Mouse (Mus musculus): ENCODE results near the gene Tnfaip3.

Gene Tnfaip3

DNA sequence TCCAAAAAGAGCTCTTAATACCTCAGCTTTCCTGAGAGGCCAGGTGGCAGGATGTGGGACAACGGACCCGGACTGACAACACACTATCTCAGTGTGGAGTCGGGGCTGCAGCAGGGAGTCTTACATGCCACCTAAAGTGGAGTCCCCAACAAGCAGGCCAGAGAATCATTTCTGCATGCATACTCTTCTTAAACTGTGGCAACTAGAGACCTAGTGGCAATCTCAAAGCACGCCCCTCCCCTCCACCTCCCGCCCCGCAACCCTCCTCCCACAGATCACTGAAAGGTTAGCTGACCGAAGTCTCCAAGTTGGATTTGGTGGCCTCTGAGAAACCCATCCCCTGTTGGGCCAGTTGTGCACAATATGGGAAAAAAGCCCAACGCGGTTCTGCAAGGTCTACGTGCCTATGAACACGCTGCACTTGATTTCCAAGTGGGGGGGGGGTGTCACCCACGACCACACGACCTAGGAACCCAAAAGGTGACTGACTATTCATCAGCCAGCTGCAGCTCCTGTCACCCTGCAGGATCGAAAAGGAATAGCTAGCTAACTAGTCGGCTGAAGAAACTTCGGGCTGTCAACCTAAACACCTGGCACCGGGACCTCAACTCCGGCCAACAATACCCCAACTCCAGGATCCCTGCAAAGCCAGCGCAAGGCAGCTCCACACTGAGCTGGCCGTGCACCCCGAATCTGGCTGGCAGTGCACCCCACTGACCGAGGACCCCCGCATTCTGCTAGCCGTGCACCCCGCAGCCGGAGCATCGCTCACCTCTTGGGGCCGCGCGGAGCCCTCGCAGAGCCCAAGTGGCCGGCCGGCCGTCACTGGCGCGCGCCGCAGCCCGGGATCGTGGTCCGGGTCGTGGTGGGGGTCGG is 838 bp downstream of the Tnfaip3 start:
- peak; percentile 39 for ATAC-seq (ENCODE audit: low TSS enrichment)

DNA sequence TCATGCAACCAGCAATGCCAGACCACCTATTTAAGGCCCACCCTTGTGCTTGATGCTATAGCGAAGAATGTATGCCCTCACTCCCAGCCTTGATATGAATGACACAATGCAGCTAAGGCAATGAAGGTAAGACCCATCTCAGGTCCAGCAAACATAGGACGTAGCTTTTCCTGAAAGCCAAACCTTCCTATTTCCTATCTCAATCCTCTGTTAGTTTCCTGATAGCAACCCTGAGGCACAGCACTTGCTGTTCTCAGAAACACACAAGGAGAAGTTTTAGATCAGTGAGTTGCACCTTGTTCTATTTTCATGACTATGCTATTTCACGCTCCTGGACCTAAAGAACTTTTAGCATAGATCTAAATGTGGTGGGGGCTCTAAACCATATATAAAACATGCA is 2.1 kb downstream of the Tnfaip3 start:
- ATAC-seq (ENCODE audit: low TSS enrichment) = no peak

DNA sequence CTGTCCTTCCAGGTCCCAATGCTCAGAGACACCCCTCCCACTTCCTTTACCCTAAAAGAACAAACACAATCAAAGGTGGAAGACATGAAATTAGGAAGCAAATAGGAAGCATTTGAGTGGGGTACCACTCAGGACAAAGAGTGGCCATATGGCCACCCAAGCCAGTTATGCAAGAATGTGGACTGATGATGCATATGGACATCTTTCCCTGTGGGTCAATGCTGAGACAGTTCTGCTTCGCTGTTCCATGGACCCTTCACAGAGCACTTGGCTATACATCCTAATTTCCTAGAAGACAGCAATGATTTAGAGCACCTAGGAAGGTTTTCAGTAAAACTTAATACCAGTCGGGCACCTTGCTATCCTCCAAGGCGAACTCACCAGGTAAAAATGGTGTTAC is 2.8 kb downstream of the Tnfaip3 start:
- ATAC-seq (ENCODE audit: low TSS enrichment) = no peak

DNA sequence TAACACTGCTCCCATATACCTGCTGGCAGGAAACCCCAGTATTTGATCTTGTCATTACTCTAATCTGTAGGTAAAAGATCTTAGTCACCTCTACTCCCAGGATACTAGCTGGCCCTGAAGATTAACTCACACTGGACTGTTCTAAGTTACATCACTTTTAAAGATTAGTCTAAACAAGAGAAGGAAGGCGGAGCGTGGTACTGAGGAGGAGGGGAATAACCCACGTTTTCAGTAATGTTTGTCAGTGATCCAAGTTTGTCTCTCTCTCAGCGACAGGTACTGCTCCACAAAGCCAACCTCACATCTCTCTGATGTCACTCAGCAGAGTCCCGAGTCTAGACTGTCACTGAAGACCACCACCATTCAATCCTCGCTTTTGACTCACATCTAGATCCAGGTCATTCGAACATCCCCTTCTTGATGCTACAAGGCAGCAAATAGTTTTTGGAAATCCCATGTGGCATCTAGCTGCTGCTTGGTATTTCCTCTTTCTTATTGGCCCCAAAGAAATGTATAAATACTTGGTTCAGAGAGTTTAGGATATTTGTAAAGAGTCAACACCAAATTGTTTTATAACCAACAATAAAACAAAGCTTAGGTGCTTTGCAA is 3.5 kb downstream of the Tnfaip3 start:
- no peak for ATAC-seq (ENCODE audit: low TSS enrichment)

DNA sequence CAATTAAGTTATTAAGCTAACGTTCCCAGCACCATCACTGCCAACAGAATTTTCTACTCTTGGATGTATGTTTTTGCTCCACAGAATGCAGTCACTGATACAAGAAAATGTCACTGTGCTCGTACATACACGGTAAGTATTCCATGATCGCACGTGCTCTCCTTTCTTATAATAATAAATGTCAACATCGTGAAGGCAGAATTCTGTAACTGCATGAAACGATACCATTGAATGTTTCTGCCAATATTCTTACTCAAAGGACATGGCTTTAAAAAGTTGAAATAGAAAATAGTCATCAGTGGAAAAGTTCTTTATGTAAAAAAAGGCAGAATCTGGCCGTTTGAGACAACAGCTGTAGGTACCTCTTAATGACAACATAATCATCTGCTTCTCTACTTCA is 5.0 kb downstream of the Tnfaip3 start:
- ATAC-seq (ENCODE audit: low TSS enrichment) = no peak

DNA sequence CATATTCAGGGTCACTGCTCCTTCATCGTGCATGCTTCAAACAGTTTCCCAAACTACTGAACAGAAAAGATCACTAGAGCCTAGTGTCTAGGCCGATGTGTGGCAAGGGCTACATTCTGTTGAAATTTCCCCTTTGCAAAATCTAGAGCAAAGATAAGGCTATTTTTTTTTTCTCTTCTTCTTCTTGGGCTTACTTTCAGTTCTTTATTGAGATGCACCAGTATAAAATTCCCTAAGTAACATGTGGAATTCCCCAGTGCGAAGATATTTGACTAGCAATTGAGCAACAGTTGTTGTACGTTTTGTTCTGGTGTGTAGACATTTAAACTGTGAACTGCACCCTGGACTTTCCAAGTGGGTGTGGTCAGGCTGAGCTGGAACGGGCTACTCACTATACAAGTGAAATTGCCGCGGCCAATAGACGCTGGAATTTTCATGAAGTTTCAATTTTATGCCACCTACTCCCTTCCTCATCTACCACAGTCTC is 6.2 kb downstream of the Tnfaip3 start:
- ATAC-seq (ENCODE audit: low TSS enrichment) = no peak

DNA sequence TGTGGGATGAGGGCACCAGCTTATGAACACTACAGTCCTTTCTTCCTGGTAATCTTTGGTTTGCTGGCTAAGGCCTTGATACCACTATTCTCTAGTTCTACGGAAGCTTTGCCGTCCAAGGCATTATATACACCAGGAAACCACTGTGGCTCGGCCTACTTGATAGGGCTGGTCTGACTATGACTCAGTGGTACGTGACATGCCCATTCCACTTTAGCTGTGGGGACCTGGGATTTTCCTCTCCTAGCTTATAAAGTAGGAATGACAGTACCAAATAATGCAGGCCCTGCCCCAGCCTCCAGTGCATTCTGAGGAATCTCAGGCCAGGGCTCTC is 6.9 kb downstream of the Tnfaip3 start:
- no peak for ATAC-seq (ENCODE audit: low TSS enrichment)

DNA sequence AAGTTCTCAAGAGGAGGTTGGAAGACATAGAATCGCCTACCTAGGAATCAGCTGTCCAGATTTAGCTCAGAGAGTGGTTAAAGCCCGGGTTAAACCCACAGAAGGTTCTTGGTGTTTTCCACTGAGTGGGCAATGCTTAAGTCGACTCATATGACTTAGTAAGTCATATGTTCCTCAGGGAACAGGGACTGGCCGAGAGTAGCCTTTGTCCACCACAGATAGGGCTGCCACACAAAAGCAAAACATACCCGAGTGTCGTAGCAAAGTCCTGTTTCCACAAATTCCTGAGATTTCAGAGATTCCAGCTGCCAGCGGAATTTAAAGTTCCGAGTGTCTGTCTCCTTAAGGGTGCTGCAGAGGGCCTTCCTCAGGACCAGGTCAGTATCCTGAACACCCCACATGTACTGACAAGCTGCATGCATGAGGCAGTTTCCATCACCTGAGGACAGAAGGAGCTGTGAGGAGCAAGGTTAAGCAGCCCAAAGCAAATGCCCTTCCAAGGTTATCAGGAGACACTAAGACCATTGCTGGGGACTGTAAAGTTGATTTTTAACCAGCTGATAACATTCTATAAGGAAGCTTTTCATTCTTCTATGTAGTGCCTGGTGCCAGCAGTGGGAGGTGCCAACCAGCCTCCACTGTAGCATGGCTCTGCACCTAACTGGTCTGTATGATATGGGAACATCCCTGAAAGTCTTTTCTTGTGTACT is 7.4 kb downstream of the Tnfaip3 start:
- ATAC-seq (ENCODE audit: low TSS enrichment) = no peak

DNA sequence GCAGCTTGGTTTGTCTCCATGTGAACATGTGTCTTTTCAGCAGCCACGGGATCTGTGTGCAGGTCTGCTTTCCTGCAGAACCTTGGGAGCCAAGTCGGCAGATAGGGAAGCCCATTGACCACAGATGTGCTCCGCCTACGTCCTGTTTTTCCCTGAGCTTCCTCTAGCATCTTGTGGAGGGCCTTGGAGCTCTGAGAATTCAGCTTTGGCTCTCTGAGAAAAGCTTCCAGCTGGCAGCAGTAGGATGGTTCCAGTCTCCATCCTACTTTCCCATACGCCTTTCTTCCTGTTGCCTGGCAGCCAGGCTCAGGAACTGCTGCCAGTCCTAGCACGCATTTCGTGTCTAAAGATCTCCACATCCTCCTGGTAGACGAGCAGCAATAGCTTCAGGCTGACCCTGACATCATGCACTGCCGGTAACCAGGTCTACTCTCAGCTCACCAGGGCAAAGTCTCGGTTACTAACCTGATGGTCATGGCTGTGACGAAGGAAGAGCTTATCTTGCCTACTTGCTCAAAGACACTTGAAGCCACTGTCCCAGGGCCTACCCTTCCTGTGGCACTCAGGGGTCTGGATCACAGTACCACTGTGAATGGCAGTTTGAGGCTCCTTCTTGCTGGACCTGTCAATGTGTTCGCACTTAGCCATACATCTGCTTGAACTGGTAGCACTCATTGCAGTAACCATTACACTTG is 13.2 kb downstream of the Tnfaip3 start:
- peak; percentile 99 for ATAC-seq (ENCODE audit: low TSS enrichment)

DNA sequence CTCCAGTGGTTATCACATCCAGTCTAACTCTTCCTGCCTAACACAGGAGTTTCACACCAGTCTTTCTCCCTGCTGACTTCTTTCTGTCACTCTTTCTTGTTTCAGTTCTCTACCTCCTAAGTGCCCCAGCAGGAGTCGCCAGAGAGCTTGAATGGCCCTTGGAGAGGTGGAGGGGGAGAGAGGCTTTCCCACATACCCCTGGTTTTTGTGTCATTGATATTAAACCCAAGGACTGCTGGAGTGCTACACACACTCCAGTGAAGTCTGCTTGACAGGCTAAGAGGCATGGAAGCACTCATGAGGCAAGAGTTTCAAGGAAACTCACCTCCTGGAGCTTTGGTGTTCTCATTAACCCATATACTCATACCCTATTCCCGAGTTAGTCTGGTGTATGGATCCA is 16.0 kb downstream of the Tnfaip3 start:
- ATAC-seq (ENCODE audit: low TSS enrichment) = no peak

DNA sequence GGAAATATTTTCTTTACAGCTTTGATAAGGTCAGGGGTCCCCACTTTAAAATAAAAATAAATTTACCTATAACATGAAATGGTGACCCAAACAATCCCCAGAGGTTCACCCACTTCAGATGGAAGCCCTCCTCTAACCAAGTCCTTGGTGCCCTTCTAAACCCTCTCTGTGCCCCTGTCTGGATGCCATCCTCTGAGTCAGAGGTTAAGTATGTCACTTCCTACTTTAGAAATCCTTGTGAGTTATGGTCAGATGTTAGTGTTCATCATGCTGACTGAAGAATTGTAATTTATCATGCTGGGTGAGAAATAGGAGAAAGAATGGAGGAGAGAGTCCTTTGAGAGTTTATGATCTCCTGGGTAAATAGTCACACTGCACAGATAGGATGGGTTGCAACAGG is 19.1 kb downstream of the Tnfaip3 start:
- ATAC-seq (ENCODE audit: low TSS enrichment) = no peak

DNA sequence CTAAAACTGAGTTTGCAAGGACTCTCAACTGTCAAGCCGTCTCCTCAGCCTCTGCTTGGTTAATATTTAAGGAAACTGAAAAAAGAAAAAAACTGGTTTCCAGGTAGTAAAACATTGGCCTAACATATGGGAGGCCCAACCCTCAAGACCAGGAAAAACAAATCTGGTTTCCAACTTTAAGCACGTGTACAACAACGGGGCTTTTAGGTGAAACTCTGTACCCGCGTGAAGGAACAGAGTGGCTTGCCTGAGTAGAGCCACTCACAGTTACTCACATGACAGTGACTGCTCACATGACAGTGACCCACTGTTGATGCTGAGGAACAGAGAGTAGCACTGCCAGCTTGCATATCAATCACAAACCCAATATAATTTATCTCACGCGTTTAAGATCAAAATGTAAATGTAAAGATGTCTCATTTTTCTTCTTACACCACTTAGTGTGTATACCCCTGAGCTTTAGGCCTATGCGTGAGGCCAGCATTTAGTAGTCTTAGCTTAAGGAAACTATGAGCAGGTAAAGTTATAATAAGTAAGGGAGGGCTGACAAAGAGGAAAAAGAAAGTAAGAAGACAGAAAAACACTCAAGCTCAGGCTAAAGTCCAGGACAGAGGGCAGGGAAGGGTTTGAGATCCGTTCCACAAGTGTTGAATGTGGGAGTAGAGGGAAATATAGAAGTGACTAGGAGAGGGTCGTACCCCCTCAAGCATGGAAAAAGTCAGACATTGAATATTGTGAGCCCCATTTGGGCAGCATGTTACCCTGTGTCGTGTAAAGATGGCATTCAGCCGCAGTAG is 19.8 kb downstream of the Tnfaip3 start:
- no peak for ATAC-seq (ENCODE audit: low TSS enrichment)

DNA sequence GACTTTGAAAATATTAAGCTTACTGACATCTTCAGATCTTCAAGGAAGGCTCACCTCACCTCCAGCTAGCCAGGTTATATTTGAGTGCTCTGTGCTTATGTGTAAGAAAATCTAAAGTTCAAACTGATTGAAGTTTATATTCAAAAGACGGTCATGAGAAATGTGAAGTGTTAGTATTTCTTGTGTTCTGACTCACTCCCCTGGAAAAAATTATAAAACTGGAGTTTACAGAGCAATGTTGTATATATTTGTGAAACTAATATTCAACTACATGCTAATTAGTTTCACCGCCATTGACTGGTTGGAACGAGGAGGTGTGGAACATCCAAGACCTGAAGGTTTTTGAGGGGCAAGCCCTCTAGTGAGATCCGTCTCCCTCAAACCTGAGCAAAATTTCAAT is 22.5 kb downstream of the Tnfaip3 start:
- ATAC-seq (ENCODE audit: low TSS enrichment) = no peak

DNA sequence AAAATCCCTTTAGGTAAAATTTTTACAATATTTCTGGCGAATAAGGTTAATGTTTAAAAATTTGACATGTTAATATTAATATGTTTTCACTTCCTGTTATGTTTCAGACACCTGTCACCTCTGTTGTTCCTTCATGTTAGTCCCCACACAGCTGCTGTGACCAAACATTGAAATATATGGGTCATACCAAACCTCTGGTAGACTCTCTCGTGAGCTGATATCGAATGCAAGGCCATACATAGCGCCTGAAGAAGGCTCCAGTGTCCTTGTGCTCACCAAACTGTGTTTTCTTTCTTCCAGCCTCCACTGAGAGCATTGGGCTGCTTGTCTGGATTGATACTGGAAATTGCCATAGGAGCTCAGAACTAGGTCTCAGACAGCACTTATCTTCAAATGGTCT is 24.4 kb downstream of the Tnfaip3 start:
- ATAC-seq (ENCODE audit: low TSS enrichment) = no peak

DNA sequence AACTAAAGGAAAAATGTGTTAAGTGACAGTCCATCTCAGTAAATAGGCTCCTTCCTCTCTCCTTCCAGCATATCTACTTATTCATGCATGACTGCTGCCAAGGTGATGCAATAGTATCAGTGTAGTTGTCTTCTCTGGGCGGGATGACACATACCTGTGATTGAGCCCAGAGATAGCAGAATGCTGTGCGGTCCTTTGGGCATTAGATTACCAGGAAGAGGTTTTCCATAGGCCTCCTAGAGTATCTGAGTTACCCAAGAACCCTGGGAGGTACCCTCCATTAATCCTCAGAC is 27.6 kb downstream of the Tnfaip3 start:
- ATAC-seq (ENCODE audit: low TSS enrichment) = no peak

DNA sequence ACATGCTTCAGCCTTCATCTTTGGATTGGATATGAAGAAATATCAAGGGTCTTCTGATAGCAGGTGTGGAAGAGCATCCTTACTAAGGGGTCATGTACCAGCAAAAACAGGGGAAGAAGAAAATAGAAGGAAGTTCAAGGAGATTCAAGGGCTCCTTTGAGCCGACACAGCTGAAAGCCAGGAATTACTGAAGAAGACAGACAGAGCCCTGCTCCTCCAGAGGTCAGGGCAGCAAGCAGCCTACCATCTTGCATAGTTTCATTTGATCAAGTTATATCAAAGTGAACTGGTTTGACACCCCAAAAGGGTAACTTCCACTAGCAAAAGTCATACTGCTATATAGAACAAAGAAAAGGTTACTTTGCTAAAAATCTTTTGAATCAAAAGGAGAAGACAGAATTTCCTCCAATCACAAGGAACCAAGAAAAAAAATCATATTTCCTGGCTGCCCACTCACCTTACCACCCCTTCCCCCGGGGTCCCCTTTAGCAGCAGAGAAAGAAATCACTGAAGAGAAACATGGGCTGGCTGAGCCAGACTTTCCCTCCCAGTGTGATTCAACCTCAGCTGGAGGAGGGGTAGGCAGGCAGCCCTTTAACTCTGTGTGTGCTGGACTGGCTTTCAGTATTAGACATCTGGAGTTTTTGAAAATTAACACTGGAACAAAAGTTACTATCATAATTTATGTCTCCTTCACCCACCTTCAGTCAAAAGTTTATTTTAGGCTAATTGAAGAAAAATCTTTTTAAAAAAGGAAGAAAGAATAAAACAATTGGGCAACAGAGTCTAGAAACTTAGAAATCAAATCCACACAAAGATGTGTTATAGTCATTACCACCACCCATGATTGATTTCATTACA is 28.2 kb downstream of the Tnfaip3 start:
- ATAC-seq (ENCODE audit: low TSS enrichment) = no peak

DNA sequence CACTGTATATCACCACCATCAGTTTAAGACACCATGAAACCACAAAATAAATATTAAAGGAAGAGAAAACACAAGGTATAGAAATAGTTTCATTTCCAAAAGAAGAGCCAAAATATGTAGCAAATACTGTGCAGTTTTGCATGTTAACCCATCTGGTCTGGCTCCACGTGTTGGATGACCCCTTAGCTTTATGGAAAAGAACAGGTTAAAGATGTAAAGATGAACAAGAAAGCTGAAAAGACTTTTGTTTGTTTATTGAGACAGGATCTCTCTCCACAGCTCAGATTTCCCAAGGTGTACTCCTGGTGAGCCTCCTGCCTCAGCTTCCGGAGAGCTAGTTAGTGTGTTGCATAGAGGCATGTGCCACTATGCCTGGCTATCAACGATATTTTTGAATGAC is 29.9 kb downstream of the Tnfaip3 start:
- no peak for ATAC-seq (ENCODE audit: low TSS enrichment)

DNA sequence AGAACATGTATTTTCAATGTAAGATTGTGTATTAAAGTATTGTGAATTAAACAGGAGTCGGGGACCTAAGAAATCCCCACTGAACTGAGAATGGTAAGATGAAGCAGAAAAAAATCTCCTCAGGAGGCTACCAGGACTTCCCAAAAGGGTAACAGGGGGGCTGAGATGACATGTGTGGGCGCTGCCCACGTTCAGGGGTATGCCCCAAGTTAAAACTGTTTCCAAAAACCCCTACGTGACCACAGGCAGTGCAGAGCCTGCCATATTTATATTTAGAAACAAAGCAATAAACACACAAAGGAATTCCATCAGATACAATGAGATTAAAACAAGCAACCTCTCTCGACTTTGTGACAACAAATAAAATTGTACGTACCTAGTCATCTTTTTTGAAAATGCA is 31.9 kb downstream of the Tnfaip3 start:
- ATAC-seq (ENCODE audit: low TSS enrichment) = no peak

DNA sequence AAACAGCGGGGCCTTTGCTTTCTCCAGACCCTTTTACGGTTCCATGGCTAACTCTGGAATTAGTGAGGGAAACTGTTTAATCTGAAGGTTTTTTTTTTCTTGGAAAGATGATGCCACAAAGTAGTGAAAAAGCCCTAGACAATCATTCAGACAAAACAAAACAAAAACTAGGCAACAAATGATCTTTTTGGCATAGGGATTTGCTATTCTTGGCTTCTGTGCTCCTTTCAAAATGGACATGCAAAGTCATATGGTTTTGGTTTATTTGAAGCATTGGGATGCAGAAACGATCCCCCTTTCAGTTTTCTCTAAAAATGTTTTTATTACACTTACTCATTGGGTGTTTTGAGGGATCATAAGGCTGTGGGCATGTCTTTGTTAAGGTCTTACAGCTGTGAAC is 41.0 kb downstream of the Tnfaip3 start:
- no peak for ATAC-seq (ENCODE audit: low TSS enrichment)

DNA sequence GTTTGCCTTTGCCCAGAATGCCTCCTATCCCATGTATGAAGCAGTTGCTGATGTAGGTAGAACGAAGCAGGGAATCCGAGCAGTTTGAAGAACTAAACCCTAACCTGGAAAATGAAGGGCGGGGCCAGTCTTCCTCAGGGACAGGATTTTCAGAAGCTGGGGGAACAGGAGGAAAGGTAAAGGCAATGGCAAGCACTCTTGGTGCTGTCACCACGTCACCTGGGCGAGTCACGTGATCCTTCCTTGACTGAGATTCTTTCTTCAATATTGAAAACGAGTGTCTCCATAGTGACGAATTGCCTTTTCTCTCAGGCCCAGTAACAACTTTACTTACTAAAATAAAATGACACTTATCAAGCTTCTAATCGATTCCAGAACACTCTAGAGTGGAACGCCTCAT is 48.6 kb downstream of the Tnfaip3 start:
- ATAC-seq (ENCODE audit: low TSS enrichment) = no peak

DNA sequence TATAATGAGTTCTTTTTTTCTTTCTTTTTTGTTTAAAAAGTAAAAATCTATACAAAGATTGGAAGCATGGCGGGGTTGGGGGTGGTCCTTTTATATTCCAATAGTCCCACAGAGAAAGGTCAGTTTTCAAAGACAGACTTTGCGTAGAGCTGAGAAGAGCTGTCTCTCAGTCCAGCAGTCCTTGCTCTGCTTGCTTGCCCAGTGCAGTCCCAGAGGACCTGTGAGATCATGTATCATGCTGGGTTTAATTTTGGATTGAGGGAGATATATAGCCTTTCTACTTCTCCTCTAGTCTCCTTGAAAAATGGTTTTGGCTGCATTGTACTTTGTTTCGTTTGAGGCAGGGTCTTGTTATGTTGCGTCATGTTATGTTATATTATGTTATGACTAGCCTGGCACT is 49.9 kb downstream of the Tnfaip3 start:
- ATAC-seq (ENCODE audit: low TSS enrichment) = no peak
